In the genomic region with DNA sequence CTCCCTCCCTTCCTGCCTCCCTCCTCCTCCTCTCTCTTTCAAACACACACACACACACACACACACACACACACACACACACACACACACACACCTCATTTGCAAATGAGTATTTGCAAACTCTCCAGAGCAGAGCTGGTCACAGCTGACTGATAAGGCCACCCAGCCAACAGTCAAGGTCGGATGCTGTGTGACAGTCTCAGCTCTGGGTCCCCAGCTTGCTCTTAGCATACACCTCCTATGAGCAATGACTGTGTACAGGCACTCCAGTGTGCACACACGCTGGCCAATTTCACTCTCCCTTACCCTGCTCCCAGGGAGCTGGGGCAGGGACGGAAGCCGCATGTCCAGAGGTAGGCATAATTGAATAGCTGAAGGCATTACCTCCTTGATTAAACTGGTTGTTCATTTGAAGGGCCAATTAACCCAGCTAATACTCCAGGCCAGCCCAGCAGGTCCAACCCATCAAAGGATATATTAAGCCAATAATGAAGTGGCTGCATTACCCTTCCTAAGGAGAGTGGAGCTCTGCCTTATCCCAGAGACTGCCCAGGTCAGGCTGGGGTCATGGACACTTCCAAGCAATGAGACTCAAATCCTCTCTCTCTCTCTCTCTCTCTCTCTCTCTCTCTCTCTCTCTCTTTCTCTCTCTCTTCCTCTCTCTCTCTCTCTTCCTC, we compare ENCODE assay signal across 12 mouse cellular contexts.
DNase-seq lines count a peak whose midpoint lies in the region; ATAC-seq lines count a peak whose summit lies in the region.
"Had no signal": no experiment of that assay in that cellular context is flagged by ENCODE, and none has a peak within 500 bp of the region (broad histone marks: within the 10 kb centered on the region; RNA-seq: fewer than 3 reads in every experiment).

No protein-coding gene starts in this region.

- no peak overlapping the region for H3K4me3 ChIP-seq in kidney, embryonic 16.5 days (ENCODE audit: low read length)
- H3K4me3 ChIP-seq: heart, embryonic 10.5 days had no signal

- WGBS in kidney, embryonic 16.5 days = 55% methylated on average over 4 of the region's 4 CpGs

- H3K27me3 ChIP-seq in kidney, embryonic 16.5 days (ENCODE audit: insufficient read depth, low read length) = no peaks in the 10 kb centered on the region

- H3K9me3 ChIP-seq in kidney, embryonic 16.5 days (ENCODE audit: low read length) = no peaks in the 10 kb centered on the region
- H3K9me3 ChIP-seq: heart, embryonic 10.5 days had no signal

- 0 out of 2 replicates have a peak, but pooled peaks have one; percentile 57 for ATAC-seq in kidney, embryonic 16.5 days (ENCODE audit: low FRiP score, low TSS enrichment)

- no peak overlapping the region for H3K4me2 ChIP-seq in kidney, embryonic 16.5 days (replicated peaks; ENCODE audit: low read depth, low read length)

- no peaks in the 10 kb centered on the region for H3K36me3 ChIP-seq in kidney, embryonic 16.5 days (ENCODE audit: insufficient read depth, low read length)
- H3K36me3 ChIP-seq: heart, embryonic 10.5 days had no signal

- no peak for DNase-seq in kidney, adult 8-10 months
- DNase-seq in B cell, adult 2 months = peak; percentile 65 to 71
- peak; percentile 57 for DNase-seq in adrenal gland, adult 8-10 months
- peak; percentile 14 for DNase-seq in mesoderm, embryonic 11.5 days (ENCODE audit: low read depth, low spot score)
- no peak for DNase-seq in thymus, postnatal 25 days
- DNase-seq in left cerebral cortex, adult 18-20 months (ENCODE audit: low spot score in 2 of 2) = no peak
- DNase-seq: cerebellum, adult 11-12 months; heart, postnatal 4 days; lung, adult 18-20 months; thymus, postnatal 4 days had no signal

- H3K27ac ChIP-seq in kidney, embryonic 16.5 days (ENCODE audit: low read length) = peak overlapping the region; percentile 77; the same call in 1 of the 2 replicates
- H3K27ac ChIP-seq: heart, embryonic 10.5 days had no signal

- H3K4me1 ChIP-seq in kidney, embryonic 16.5 days (ENCODE audit: insufficient read depth, low read length) = peaks cover 16% of the 10 kb centered on the region

- H3K9ac ChIP-seq in kidney, embryonic 16.5 days (replicated peaks; ENCODE audit: low read length) = no peak overlapping the region

Comparison
In these comparisons a context has a peak if more than half of its experiments do, and no peak if none do; other contexts are left out.
1. DNase-seq: peak in B cell, adult 2 months (2 of 2), adrenal gland, adult 8-10 months (single experiment) and mesoderm, embryonic 11.5 days (single experiment); none in kidney, adult 8-10 months (0 of 2), thymus, postnatal 25 days (single experiment) and left cerebral cortex, adult 18-20 months (0 of 2).